Mouse (Mus musculus) forebrain, postnatal 0 days (tissue): Measurements from ENCODE around the gene Tmub1. TPM values are rescaled to one million over a fixed set of nuclear protein-coding genes. Genes with fewer than 3 reads are reported as not detected.

Experiments used
- ATAC-seq: fragments of 200-750 bp; cut with Nextera tagmentation; 2 replicates; pipeline ENCODE4 v1.8.0; 2017; ENCODE audit warnings: mild to moderate bottlenecking, moderate library complexity
- DNase-seq: peaks from one replicate; pipeline ENCODE4 v3.0.0-alpha.2; 2015
- H3K27ac ChIP-seq: fragments of 300-500 bp; sonication (generic); 2 replicates; pipeline ENCODE4 v1.5.1; 2014; ENCODE audit warnings: low read depth, mild to moderate bottlenecking, antibody characterized with exemption, low read length, moderate library complexity, mixed read lengths
- H3K27me3 ChIP-seq: fragments of 300-500 bp; sonication (generic); 2 replicates; pipeline ENCODE4 v1.6.1; 2014; ENCODE audit warnings: mild to moderate bottlenecking, low read length, mixed read lengths; ENCODE audit not compliant: insufficient read depth
- H3K36me3 ChIP-seq: fragments of 300-500 bp; sonication (generic); 2 replicates; pipeline ENCODE4 v1.6.1; 2014; ENCODE audit warnings: mild to moderate bottlenecking, moderate library complexity; ENCODE audit not compliant: insufficient read depth
- H3K4me1 ChIP-seq: fragments of 300-500 bp; sonication (generic); 2 replicates; pipeline ENCODE4 v1.6.1; 2014; ENCODE audit warnings: antibody characterized with exemption; ENCODE audit not compliant: insufficient read depth
- H3K4me2 ChIP-seq: fragments of 300-500 bp; sonication (generic); 2 replicates; pipeline ENCODE4 v1.6.1; 2014; ENCODE audit warnings: low read depth, mild to moderate bottlenecking, moderate library complexity
- H3K4me3 ChIP-seq: fragments of 300-500 bp; sonication (generic); 2 replicates; pipeline ENCODE4 v1.5.1; 2014; ENCODE audit warnings: low read depth, low read length, mixed read lengths
- H3K9ac ChIP-seq: fragments of 300-500 bp; sonication (generic); 2 replicates; pipeline ENCODE4 v1.6.1; 2014; ENCODE audit warnings: mild to moderate bottlenecking
- H3K9me3 ChIP-seq: fragments of 300-500 bp; sonication (generic); 2 replicates; pipeline ENCODE4 v1.6.1; 2016; ENCODE audit warnings: low read length
- CTCF ChIP-seq: sonication (generic); IDR thresholded peaks from 2 replicates; pipeline ENCODE4 v1.5.1; 2016; ENCODE audit warnings: antibody characterized with exemption, control low read depth, low read depth
- WGBS: fragments of 180-500 bp; shearing (Covaris S2); extraction: QIAGEN DNeasy Blood & Tissue Kit; methylation state at CpG from one replicate; pipeline ENCODE4 v1.1.7; 2014; 5-methylcytosine and 5-hydroxymethylcytosine counted together
- polyA plus RNA-seq: library from polyadenylated mRNA; unstranded; fragments of >200 nt; fragmentation: Nextera tagmentation; extraction: Ambion mirVana; gene quantifications from 2 replicates; pipeline ENCODE4 v1.2.1, GENCODE M21; 2015
- total RNA-seq: library from RNA; depleted of rRNA; stranded (reverse); fragments of >200 nt; gene quantifications from 2 replicates; pipeline ENCODE4 v1.2.3, GENCODE M21; 2014

Tmub1 gene
- total and polyA plus RNA-seq, 2 experiments from 2014 or later = 34.3 to 56.7 TPM

- H3K4me1 ChIP-seq = peaks cover 29% of the 10 kb centered on the region
- H3K4me2 ChIP-seq = peak overlapping the region; percentile 91
- DNase-seq (no peak), ATAC-seq (no peak)
- TF ChIP-seq CTCF = no peak
- peak overlapping the region; percentile 90 for H3K4me3 ChIP-seq
- H3K9me3 ChIP-seq = no peaks in the 10 kb centered on the region
- no peaks in the 10 kb centered on the region for H3K27me3 ChIP-seq
- peak overlapping the region; percentile 85; the same call in 1 of the 2 replicates for H3K9ac ChIP-seq
- no peaks in the 10 kb centered on the region for H3K36me3 ChIP-seq
- no peak overlapping the region for H3K27ac ChIP-seq
- 5% methylated on average over 2 of the region's 2 CpGs for WGBS
Observed at GRCm38 (mm10) chr5:24453985-24454303, 6.3 kb upstream of the Tmub1 start.

GRCm38 (mm10) chr5:24453283-24453984 is 5.8 kb upstream of the Tmub1 start:
- 2% methylated on average over 5 of the region's 5 CpGs for WGBS
- Histone ChIP-seq H3K27me3 (no peaks in the 10 kb centered on the region), H3K36me3 (no peaks in the 10 kb centered on the region), H3K4me1 (peaks cover 29% of the 10 kb centered on the region), H3K9me3 (no peaks in the 10 kb centered on the region), H3K4me2 (peak overlapping the region; percentile 91), H3K27ac (peak overlapping the region; percentile 91; the same call in 1 of the 2 replicates), H3K9ac (peak overlapping the region; percentile 85), H3K4me3 (peak overlapping the region; percentile 90)
- peak; percentile 27 for DNase-seq
- ATAC-seq = no peak
- peak; percentile 23; the same call in 1 of the 2 replicates for TF ChIP-seq CTCF

- Histone ChIP-seq H3K4me1 (peaks cover 34% of the 10 kb centered on the region), H3K9ac (peak overlapping the region; percentile 85)
- no peak for ATAC-seq
Observed at GRCm38 (mm10) chr5:24452691-24453233, 5.1 kb upstream of the Tmub1 start.

GRCm38 (mm10) chr5:24452030-24452690 is 4.5 kb upstream of the Tmub1 start, which contains the start of gene Agap3:
Agap3 (plus strand) TSS chr5:24452177.
- Histone ChIP-seq H3K4me2 (peak within 1 kb of the TSS; percentile 91), H3K27me3 (no peaks in the 10 kb centered on the region), H3K9ac (peak within 1 kb of the TSS; percentile 85), H3K9me3 (no peaks in the 10 kb centered on the region), H3K4me1 (peaks cover 40% of the 10 kb centered on the region), H3K27ac (peak within 1 kb of the TSS; percentile 91), H3K4me3 (peak within 1 kb of the TSS; percentile 90), H3K36me3 (no peaks in the 10 kb centered on the region)
- under 1% methylated on average over 61 of the region's 85 CpGs for WGBS
- ATAC-seq = peak; percentile 18; the same call in 1 of the 2 replicates
- TF ChIP-seq CTCF = no peak
- peak; percentile 66 for DNase-seq

More at GRCm38 (mm10) chr5:24452691-24453233, 5.1 kb upstream of the Tmub1 start:
- Histone ChIP-seq H3K36me3 (no peaks in the 10 kb centered on the region), H3K27me3 (no peaks in the 10 kb centered on the region), H3K4me3 (peak overlapping the region; percentile 90), H3K4me2 (peak overlapping the region; percentile 91), H3K9me3 (no peaks in the 10 kb centered on the region), H3K27ac (peak overlapping the region; percentile 91)
- TF ChIP-seq CTCF = no peak
- DNase-seq = peak; percentile 21
- 6% methylated on average over 29 of the region's 29 CpGs for WGBS

GRCm38 (mm10) chr5:24451264-24452029 is 3.8 kb upstream of the Tmub1 start:
- WGBS = 3% methylated on average over 56 of the region's 66 CpGs
- no peaks in the 10 kb centered on the region for H3K9me3 ChIP-seq
- H3K27me3 ChIP-seq = no peaks in the 10 kb centered on the region

GRCm38 (mm10) chr5:24446630-24447029 is 1.0 kb downstream of the Tmub1 start:
- no peak overlapping the region for H3K27ac ChIP-seq
- DNase-seq (no peak), ATAC-seq (no peak)
- no peak overlapping the region for H3K4me3 ChIP-seq
- no peak overlapping the region for H3K9ac ChIP-seq
- WGBS = 95% methylated on average over 7 of the region's 7 CpGs
- H3K27me3 ChIP-seq = no peaks in the 10 kb centered on the region
- no peak for TF ChIP-seq CTCF
- no peak overlapping the region for H3K4me2 ChIP-seq
- H3K36me3 ChIP-seq = peaks cover 9% of the 10 kb centered on the region
- H3K4me1 ChIP-seq = peaks cover 22% of the 10 kb centered on the region
- H3K9me3 ChIP-seq = no peaks in the 10 kb centered on the region

More at GRCm38 (mm10) chr5:24451264-24452029, 3.8 kb upstream of the Tmub1 start:
- TF ChIP-seq CTCF = no peak
- Histone ChIP-seq H3K36me3 (no peaks in the 10 kb centered on the region), H3K27ac (peak overlapping the region; percentile 91), H3K4me2 (peak overlapping the region; percentile 91), H3K4me1 (peaks cover 45% of the 10 kb centered on the region), H3K4me3 (peak overlapping the region; percentile 90), H3K9ac (peak overlapping the region; percentile 85)
- peak; percentile 93 for DNase-seq
- ATAC-seq = peak; percentile 78
